8 mouse cellular contexts compared by ENCODE assay signal in the genomic region with DNA sequence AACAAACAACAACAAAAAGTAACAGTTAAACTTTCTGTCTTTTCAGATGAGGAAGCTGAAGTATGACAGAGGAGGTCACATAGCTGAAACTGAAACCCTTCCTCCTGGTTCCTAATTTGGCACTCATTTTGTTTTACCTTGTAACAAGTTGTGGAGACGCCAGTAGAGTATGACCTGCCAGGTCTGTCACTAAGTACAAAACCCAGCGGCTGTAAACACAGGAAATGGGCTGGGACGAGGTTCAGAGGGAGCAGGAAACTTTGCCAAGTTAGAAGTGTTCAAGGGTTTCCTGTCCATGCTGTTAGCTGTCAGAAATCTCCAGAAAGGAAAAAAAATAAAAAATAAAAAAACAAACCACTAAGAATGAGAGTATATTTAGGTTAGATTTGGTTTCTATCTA.
A peak's percentile ranks its signal among the peaks of the same experiment; 100 is the strongest.
DNase-seq lines count a peak whose midpoint lies in the region.

No protein-coding gene starts in this region.

- DNase-seq in 3T3-L1 (ENCODE audit: low read depth, low spot score): peak; percentile 59
- DNase-seq in B cell, adult 2 months: peak; percentile 69
- peak; percentile 67 to 76 for DNase-seq in heart, postnatal 10 days
- peak; percentile 71 to 84 for DNase-seq in lung, adult 18-20 months
- peak; percentile 51 to 75 for DNase-seq in thymus, adult 18-20 months
- DNase-seq in right cerebral cortex, postnatal 14 days: no peak
- DNase-seq in layer of hippocampus, adult 18-20 months (ENCODE audit: low spot score in 2 of 2): no peak
- DNase-seq in cerebellum, postnatal 4 days (ENCODE audit: low spot score in 2 of 2): no peak

- intact Hi-C loops in heart, postnatal 10 days (cut with DNase I): loop anchor here (1.0 kb wide), 1 partner anchor 71 kb away; a partner anchor contains a TSS

Comparison
In these comparisons a context has a peak if more than half of its experiments do, and no peak if none do; other contexts are left out.
1. DNase-seq: peak in 3T3-L1 (single experiment), B cell, adult 2 months (2 of 2), heart, postnatal 10 days (2 of 2), lung, adult 18-20 months (2 of 2) and thymus, adult 18-20 months (2 of 2); none in right cerebral cortex, postnatal 14 days (single experiment), layer of hippocampus, adult 18-20 months (0 of 2) and cerebellum, postnatal 4 days (0 of 2).